Mouse (Mus musculus) central nervous system, embryonic 11.5 days (tissue): ENCODE data around the gene Sf3b5. TPM values are rescaled to one million over a fixed set of nuclear protein-coding genes. Genes with fewer than 3 reads are reported as not detected.

Source experiments
- polyA plus RNA-seq: library from polyadenylated mRNA; depleted of rRNA; stranded (reverse); fragments of >200 nt; gene quantifications from 2 replicates; pipeline ENCODE4 v1.2.3, GENCODE M21; 2012; rRNA removed

Gene Sf3b5
- polyA plus RNA-seq: 35.0 and 36.6 TPM in 2 replicates

DNA sequence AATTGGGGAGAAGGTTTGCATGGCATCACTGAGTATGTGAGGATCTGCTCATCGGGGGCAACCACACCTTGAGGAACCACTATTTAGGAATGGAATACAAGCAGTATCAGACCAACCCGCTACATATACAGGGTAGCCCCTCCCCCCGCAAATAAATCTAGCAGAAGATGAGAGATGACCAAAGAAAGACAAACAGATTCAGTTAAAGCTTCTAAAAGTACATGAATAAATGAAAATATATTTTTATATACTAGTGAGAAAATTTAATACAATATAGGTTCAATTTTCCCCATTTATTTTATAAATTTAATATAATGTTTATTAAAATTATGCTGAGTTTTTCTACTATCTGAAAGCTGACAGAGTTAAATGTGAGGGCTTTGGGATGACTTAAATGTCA, at the start of gene Sf3b5:
TSS of gene Sf3b5 (plus strand) at position 301 of the 400 bp plus-strand sequence.

GRCm38 (mm10) chr10:12964151-12965075, 40.7 kb upstream of the Sf3b5 start, which contains the start of gene Stx11:
Gene Stx11 (minus strand): TSS chr10:12964298.

Other genes with a start within 250 kb of the Sf3b5 start
- 14.5 and 22.7 TPM in 2 replicates for gene Utrn, start 136.0 kb upstream of the Sf3b5 start, polyA plus RNA-seq
- gene Stx11, start 41.0 kb upstream of the Sf3b5 start, polyA plus RNA-seq: 0.97 and 1.7 TPM in 2 replicates
- 202 and 255 TPM in 2 replicates for gene Plagl1, start 55.2 kb downstream of the Sf3b5 start, polyA plus RNA-seq
- gene Zc2hc1b, start 172.7 kb downstream of the Sf3b5 start, polyA plus RNA-seq: not detected in 2 replicates
- gene Ltv1, start 187.8 kb downstream of the Sf3b5 start, polyA plus RNA-seq: 48.2 and 71.3 TPM in 2 replicates